Mouse (Mus musculus): ENCODE results near the gene Rrp7a. TPM values are rescaled to one million over a fixed set of nuclear protein-coding genes. Genes with fewer than 3 reads are reported as not detected.
"Not testable (repeated sequence)": the region's sequence is repeated elsewhere in the genome, so short reads cannot be mapped to it uniquely, and the experiment has no call there.

Rrp7a gene
- total RNA-seq, 1 experiment: 114 TPM

DNA sequence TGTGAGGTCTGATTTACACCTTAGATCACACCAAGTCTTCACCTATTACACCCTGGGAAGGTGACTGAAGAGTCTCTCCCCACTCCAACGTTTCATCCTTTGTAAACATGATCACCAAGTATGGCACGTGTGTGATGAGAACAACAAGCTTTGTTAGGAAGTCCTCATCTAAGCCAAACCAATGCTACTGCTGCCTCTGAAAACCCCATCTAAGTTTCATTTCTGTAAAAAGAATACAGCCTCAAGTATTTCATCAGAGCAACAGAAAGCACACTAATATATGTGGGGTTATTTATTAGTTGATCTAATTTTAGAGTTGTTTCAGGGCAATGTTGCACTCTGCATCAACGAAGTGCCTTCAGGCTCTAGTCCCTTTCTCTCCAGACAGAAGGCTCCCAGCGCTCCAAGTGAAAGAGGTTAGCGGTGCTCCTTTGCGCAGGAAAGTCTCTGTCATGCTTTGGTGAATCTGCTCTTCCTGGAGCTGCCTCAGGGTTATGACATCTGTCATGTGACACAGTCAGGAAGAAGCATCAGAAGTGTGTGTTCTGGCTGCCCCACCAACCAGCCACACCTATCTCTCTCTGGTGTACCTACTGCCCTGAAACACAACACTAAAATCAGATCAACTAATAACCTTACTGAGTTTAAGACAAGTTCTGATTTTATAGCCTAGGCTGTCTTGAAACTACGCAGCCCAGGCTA, 7.1 kb upstream of the Rrp7a start:
- TF ChIP-seq MAFK (IDR thresholded peaks at IDR 0.05; ENCODE audit: insufficient read depth, low read depth, low read length) (no peak), ZNF384 (IDR thresholded peaks at IDR 0.05; ENCODE audit: low read depth, low read length) (no peak), CHD2 (IDR thresholded peaks at IDR 0.05; ENCODE audit: low read depth, low read length) (no peak), ZC3H11A (IDR thresholded peaks at IDR 0.05; ENCODE audit: borderline replicate concordance, low read depth, low read length) (no peak), HCFC1 (IDR thresholded peaks at IDR 0.05; ENCODE audit: borderline replicate concordance, insufficient read depth, low read length) (no peak)
- Histone ChIP-seq H3K4me1 (ENCODE audit: control insufficient read depth in 2 of 2, insufficient read depth in 2 of 2, low read length in 2 of 2, poor library complexity in 1 of 2) (peaks cover 0 to 4% of the 10 kb centered on the region in 2 experiments; a peak in 1 of 4 replicates), H3K9me3 (ENCODE audit: control insufficient read depth, insufficient read depth, low read depth, low read length) (no peaks in the 10 kb centered on the region), H3K27ac (ENCODE audit: insufficient read depth, low read depth, low read length, poor library complexity, severe bottlenecking) (no peak overlapping the region), H3K9ac (ENCODE audit: insufficient read depth, low read depth, low read length, poor library complexity, severe bottlenecking) (no peak overlapping the region), H3K36me3 (ENCODE audit: control insufficient read depth, insufficient read depth, low read length, poor library complexity, severe bottlenecking) (peaks cover 68% of the 10 kb centered on the region), H3K4me3 (ENCODE audit: insufficient read depth in 1 of 2, low read depth in 1 of 2, low read length in 2 of 2, poor library complexity in 1 of 2, severe bottlenecking in 1 of 2) (no peak overlapping the region)
- in situ Hi-C loops (cut with MboI; ENCODE audit: low sequenced_read_pairs in 2 of 2, unreplicated experiment in 2 of 2): no loop called here
- DNase-seq (ENCODE audit: low read depth, low spot score): no peak

GRCm38 (mm10) chr15:83127037-83127436, 4.4 kb upstream of the Rrp7a start:
- DNase-seq (ENCODE audit: low read depth, low spot score); H3K4me3 ChIP-seq (ENCODE audit: insufficient read depth in 1 of 2, low read depth in 1 of 2, low read length in 2 of 2, poor library complexity in 1 of 2, severe bottlenecking in 1 of 2); H3K9ac ChIP-seq (ENCODE audit: insufficient read depth, low read depth, low read length, poor library complexity, severe bottlenecking); H3K27ac ChIP-seq (ENCODE audit: insufficient read depth, low read depth, low read length, poor library complexity, severe bottlenecking); in situ Hi-C loops (cut with MboI; ENCODE audit: low sequenced_read_pairs in 2 of 2, unreplicated experiment in 2 of 2); H3K9me3 ChIP-seq (ENCODE audit: control insufficient read depth, insufficient read depth, low read depth, low read length); H3K4me1 ChIP-seq (ENCODE audit: control insufficient read depth in 2 of 2, insufficient read depth in 2 of 2, low read length in 2 of 2, poor library complexity in 1 of 2): not testable (repeated sequence)
- H3K36me3 ChIP-seq (ENCODE audit: control insufficient read depth, insufficient read depth, low read length, poor library complexity, severe bottlenecking): peaks cover 47% of the 10 kb centered on the region

- H3K4me1 ChIP-seq (ENCODE audit: control insufficient read depth in 2 of 2, insufficient read depth in 2 of 2, low read length in 2 of 2, poor library complexity in 1 of 2): no peaks in the 10 kb centered on the region
- H3K9me3 ChIP-seq (ENCODE audit: control insufficient read depth, insufficient read depth, low read depth, low read length): no peaks in the 10 kb centered on the region
- in situ Hi-C loops (cut with MboI; ENCODE audit: low sequenced_read_pairs in 2 of 2, unreplicated experiment in 2 of 2): no loop called here
- no peak for DNase-seq (ENCODE audit: low read depth, low spot score)
- H3K4me3 ChIP-seq (ENCODE audit: insufficient read depth in 1 of 2, low read depth in 1 of 2, low read length in 2 of 2, poor library complexity in 1 of 2, severe bottlenecking in 1 of 2): no peak overlapping the region
- TF ChIP-seq ZC3H11A (IDR thresholded peaks at IDR 0.05; ENCODE audit: borderline replicate concordance, low read depth, low read length) (no peak), ZNF384 (IDR thresholded peaks at IDR 0.05; ENCODE audit: low read depth, low read length) (no peak), MAFK (IDR thresholded peaks at IDR 0.05; ENCODE audit: insufficient read depth, low read depth, low read length) (no peak), HCFC1 (IDR thresholded peaks at IDR 0.05; ENCODE audit: borderline replicate concordance, insufficient read depth, low read length) (no peak), CHD2 (IDR thresholded peaks at IDR 0.05; ENCODE audit: low read depth, low read length) (no peak)
- H3K9ac ChIP-seq (ENCODE audit: insufficient read depth, low read depth, low read length, poor library complexity, severe bottlenecking): no peak overlapping the region
- peaks cover 42% of the 10 kb centered on the region for H3K36me3 ChIP-seq (ENCODE audit: control insufficient read depth, insufficient read depth, low read length, poor library complexity, severe bottlenecking)
- H3K27ac ChIP-seq (ENCODE audit: insufficient read depth, low read depth, low read length, poor library complexity, severe bottlenecking): no peak overlapping the region
Observed at GRCm38 (mm10) chr15:83126582-83126981, 4.0 kb upstream of the Rrp7a start.

DNA sequence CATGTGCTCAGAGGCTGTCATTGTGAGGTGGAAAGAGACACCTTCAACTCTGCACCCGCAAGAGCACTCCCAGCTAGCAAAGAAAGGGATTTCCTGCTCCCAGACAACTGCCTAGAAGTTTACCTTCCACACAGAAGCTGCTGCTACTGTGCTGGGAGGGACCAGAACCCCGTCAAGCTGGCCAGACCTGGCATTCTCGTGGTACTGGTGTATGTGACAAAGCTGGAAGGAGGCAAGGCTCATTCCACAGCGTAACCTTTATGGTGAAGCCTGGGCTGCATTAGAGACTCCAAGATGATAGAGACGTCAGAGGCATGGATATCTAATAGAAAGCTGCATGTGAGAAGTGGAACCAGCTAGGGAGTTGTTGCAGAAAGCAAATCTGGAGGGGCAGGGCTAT, 2.0 kb upstream of the Rrp7a start:
- Histone ChIP-seq H3K36me3 (ENCODE audit: control insufficient read depth, insufficient read depth, low read length, poor library complexity, severe bottlenecking) (peaks cover 34% of the 10 kb centered on the region), H3K9me3 (ENCODE audit: control insufficient read depth, insufficient read depth, low read depth, low read length) (no peaks in the 10 kb centered on the region), H3K9ac (ENCODE audit: insufficient read depth, low read depth, low read length, poor library complexity, severe bottlenecking) (no peak overlapping the region), H3K4me3 (ENCODE audit: insufficient read depth in 1 of 2, low read depth in 1 of 2, low read length in 2 of 2, poor library complexity in 1 of 2, severe bottlenecking in 1 of 2) (no peak overlapping the region), H3K4me1 (ENCODE audit: control insufficient read depth in 2 of 2, insufficient read depth in 2 of 2, low read length in 2 of 2, poor library complexity in 1 of 2) (peaks cover 0 to 2% of the 10 kb centered on the region in 2 experiments; a peak in 1 of 4 replicates), H3K27ac (ENCODE audit: insufficient read depth, low read depth, low read length, poor library complexity, severe bottlenecking) (no peak overlapping the region)
- in situ Hi-C loops (cut with MboI; ENCODE audit: low sequenced_read_pairs in 2 of 2, unreplicated experiment in 2 of 2): no loop called here
- TF ChIP-seq MAFK (IDR thresholded peaks at IDR 0.05; ENCODE audit: insufficient read depth, low read depth, low read length) (no peak), CHD2 (IDR thresholded peaks at IDR 0.05; ENCODE audit: low read depth, low read length) (no peak), ZNF384 (IDR thresholded peaks at IDR 0.05; ENCODE audit: low read depth, low read length) (no peak), ZC3H11A (IDR thresholded peaks at IDR 0.05; ENCODE audit: borderline replicate concordance, low read depth, low read length) (no peak), HCFC1 (IDR thresholded peaks at IDR 0.05; ENCODE audit: borderline replicate concordance, insufficient read depth, low read length) (no peak)
- DNase-seq (ENCODE audit: low read depth, low spot score): no peak

Measured in ES-E14 (cell line).